Mouse (Mus musculus): ENCODE measurements around the gene Tas1r3.

The Tas1r3 gene

DNA sequence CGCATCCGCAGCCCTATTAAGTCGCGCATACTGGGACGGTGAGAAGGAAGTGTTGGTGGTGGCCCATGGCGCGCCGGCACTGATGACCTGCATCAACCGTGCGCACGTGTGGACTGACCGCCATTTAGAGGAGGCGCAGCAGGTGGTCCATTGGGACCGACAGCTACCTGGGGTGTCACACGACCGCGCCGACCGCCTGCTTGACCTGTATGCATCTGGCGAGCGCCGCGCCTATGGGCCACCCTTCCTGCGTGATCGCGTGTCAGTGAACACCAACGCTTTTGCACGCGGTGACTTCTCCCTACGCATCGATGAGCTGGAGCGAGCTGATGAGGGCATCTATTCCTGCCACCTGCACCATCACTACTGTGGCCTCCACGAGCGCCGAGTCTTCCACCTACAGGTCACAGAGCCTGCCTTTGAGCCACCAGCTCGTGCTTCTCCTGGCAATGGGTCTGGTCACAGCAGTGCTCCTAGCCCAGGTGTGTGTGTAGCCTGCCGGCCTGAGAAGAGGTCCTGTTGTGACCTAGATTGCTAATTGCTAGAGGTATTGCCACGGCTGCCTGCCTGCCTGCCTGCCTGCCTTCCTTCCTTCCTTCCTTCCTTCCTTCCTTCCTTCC lies 21.4 kb downstream of the Tas1r3 start:
- DNase-seq (ENCODE audit: low spot score in 2 of 2), result peak in 1 of 2 experiments; percentile 5

GRCm38 (mm10) chr4:155841003-155841454 lies 22.1 kb downstream of the Tas1r3 start:
- no peak for DNase-seq (ENCODE audit: low spot score in 2 of 2)

DNA sequence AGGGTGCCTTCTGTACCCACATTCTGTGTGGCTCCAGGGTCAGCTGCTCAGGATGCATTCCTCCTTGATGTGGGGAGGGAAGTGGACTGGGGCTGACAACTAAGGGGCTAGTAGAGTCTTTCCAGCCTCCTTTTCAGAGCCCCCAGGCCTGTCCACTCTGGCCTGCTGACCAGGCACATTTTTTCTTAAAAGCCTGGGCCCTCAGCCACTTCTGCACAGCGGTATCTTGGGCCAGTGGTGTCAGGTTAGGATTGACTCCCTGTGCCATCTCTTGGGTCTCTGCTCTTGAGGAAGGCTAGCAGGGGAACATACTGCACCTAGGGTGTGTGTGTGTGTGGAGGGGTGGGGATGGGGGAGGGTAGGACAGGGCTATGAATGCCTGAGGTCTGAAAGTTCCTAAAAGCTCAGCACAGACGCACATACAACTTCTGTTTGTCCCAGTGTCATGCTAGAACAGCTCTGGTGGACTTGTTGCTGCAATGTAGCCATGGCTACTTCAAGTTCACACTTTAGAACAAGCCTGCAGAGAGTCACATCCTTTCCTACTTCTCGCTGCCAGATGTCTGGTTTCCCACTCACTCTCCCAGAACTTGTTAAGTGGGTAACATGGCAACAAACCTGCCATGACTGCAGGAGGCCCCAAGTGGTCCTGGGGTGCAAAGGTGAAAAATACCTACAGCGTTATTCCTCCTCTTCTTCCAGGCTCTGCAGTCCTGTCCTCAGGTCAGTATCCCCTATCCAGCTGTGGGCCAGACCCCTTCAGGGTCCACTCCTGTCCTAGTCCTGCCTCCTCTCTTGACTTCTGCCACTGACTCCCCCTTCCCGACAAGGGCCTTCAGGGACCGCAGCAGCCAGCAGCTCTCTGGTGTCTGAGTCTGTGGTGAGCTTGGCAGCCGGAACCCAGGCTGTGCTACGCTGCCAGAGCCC lies 22.8 kb downstream of the Tas1r3 start:
- peak in 1 of 2 experiments; percentile 13 for DNase-seq (ENCODE audit: low spot score in 2 of 2)

GRCm38 (mm10) chr4:155839483-155839910 lies 23.7 kb downstream of the Tas1r3 start, which contains the start of gene Mxra8:
Gene Mxra8, plus strand, starts transcription at chr4:155839680.
- peak in 1 of 2 experiments; percentile 45 for DNase-seq (ENCODE audit: low spot score in 2 of 2)

DNA sequence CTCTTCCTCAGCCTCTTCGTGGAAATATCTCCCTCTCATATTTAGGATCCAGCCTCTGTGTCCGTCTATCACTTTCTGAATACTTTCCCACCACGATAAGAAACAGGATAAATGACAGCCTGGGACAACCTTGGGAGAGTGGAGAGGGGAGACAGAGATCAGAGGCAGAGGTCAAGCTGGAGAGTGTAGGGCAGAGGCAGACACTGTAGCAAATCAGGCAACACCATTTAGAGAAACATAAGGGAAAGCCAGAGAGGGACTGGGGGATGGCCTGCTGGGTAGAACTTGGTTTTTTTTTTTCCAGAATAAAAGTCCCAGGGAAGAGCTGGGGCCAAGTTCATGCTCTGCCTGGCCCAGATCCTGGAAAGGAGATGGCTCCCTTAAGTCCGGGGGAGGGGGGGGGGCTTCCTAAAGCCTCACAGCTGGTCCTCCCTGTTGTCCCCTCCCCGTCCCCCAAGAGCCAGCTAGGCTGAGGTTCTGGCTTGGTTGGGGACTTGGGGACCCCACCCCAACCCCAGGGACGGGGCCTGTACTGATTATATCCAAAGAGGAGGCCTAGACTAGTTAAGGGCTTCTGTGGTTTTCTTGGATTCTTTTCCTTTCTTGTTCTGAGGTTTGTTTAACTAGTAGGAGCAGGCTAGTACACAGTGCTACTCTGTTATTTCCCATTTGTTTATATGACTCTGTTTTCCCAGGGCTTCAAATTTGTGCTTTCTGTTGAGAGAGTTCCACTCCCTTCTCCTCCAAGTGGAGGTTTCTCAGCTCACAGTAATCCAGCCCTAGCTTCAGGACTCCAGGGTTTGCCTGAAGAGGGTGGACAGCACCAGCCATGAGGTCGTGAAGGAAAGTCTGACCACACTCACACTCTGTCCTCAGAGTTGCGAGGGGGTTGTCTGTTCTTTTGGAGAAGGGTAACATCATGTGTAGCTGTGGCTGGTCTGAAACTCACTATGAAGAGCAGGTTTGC lies 24.7 kb downstream of the Tas1r3 start:
- DNase-seq (ENCODE audit: low spot score in 2 of 2), result peak in 1 of 2 experiments; percentile 4

- DNase-seq (ENCODE audit: low spot score in 2 of 2), result peak in 1 of 2 experiments; percentile 4
These were observed 25.7 kb downstream of the Tas1r3 start for GRCm38 (mm10) chr4:155837404-155838010.

- peak; percentile 55 to 68 for DNase-seq (ENCODE audit: low spot score in 2 of 2)
These were observed 29.3 kb downstream of the Tas1r3 start for GRCm38 (mm10) chr4:155833836-155834235.

- DNase-seq (ENCODE audit: low spot score in 2 of 2), result peak in 1 of 2 experiments; percentile 5
These were observed 29.9 kb downstream of the Tas1r3 start for GRCm38 (mm10) chr4:155833234-155833633.

GRCm38 (mm10) chr4:155832321-155832720 lies 30.8 kb downstream of the Tas1r3 start:
- DNase-seq (ENCODE audit: low spot score in 2 of 2), result no peak

DNA sequence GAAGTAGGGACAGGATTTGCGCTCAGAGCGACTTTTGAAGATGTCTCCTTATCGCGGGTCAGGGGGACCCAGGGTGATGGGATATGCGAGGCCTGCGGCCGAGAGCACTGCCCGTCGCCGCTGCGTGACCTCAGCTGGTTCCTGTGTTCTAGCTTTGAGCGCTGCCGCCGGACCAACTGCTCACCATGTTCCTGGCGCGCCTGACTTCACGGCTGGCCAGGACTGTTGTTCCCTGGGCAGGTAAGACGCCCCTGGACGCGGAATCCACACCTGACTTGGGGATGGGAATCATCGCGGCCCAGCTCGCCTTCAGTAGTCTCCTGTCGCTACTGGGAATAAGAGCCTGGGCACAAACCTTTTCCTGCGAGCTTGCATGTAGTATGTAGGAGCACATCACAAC lies 31.3 kb downstream of the Tas1r3 start:
- no peak for DNase-seq (ENCODE audit: low spot score in 2 of 2)

DNA sequence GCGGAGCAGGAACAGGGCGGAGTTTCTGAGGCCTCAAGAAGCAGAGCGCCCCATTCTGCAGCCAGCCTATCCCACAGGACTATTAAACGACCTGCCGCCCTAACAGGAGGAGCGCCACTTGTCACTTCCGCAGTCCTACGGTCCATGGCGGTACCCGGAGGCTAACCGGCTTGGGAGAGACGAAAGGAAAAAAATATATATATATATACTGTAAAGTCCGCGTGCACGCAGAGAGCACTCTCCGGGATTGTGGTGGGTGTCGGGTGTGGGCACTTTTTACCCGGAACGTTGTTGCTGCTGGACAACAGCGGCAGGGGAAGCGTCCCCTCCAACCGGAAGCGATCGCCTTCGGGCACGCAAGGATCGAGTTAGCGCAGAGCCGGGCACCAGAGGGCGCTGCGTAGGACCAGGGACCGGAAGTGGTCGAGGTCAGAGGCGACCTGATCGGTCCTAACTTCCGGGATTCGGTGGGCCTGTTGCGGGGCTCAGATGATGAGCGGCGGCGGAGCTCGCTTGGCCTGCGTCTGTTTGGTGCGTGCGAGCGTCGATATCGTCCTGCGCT lies 31.9 kb downstream of the Tas1r3 start, which contains the start of gene Aurkaip1:
Gene Aurkaip1 (plus strand): TSS at position 68 of the 562 bp plus-strand sequence.
- peak; percentile 90 to 95 for DNase-seq (ENCODE audit: low spot score in 2 of 2)

GRCm38 (mm10) chr4:155830596-155830995 lies 32.6 kb downstream of the Tas1r3 start:
- DNase-seq (ENCODE audit: low spot score in 2 of 2), result no peak

DNA sequence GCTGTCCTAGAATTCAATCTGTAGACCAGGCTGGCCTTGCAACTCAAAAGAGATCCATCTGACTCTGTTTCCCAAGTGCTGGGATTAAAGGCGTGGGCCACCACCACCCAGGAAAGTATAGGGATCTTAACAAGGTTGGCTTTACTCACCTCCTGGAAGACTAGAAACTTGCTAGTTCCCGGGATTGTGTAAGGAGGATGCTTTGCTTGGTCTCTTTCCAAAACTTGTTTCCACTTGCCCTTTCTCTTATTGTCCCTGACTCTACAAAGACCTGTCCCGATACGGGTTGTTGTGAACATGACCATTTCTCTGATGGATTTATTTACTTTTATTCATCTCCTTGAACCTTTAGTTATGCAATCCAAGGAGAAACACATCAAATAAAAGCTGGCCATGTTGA lies 33.3 kb downstream of the Tas1r3 start:
- DNase-seq (ENCODE audit: low spot score in 2 of 2), result no peak

- DNase-seq (ENCODE audit: low spot score in 2 of 2), result no peak
These were observed 39.7 kb downstream of the Tas1r3 start for GRCm38 (mm10) chr4:155823443-155823842.

GRCm38 (mm10) chr4:155821025-155821424 lies 42.1 kb downstream of the Tas1r3 start:
- DNase-seq (ENCODE audit: low spot score in 2 of 2), result no peak

DNA sequence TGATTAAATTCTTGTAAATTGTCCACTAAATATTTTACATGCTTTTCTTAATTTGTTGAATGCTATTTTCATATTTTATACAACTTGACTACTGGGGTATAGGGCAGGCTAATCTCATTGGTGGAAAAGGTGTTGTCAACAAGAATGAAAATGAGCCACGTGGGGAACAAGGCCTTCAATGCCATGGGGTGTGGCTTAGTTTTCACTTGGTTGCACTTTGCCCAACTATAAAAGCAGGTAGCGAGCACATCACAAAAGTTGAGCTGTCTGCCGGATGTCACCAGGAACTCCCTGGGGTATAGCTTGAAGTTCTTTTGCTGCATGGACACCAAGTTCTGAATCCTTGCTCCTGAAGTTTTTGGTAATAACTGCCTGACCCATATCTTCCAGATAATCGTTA lies 45.6 kb downstream of the Tas1r3 start:
- no peak for DNase-seq (ENCODE audit: low spot score in 2 of 2)

DNA sequence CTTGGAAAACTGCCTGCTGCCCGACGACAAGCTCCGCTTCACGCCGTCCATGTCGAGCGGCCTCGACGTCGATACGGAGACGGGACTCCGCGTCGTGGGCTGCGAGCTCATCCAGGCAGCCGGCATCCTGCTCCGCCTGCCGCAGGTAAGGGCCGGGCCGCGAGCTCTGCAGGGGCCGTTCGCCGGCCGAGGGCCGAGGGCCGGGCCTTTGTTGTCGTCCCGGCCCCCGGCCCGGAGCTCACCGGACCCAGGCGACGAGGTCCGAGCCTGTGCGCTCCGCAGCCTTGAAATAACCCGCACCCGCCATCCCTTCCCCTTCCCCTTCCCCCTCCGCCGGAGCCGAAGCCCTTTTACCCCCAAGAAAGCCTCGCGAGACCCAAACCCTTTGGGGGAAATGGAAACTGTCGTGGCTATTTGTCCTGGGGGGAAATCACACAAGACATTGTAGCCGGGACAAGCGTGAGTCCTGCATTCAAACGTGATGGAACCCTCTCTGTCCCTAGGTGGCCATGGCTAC lies 50.4 kb downstream of the Tas1r3 start:
- no peak for DNase-seq (ENCODE audit: low spot score in 2 of 2)

- peak; percentile 89 to 90 for DNase-seq (ENCODE audit: low spot score in 2 of 2)
These were observed 51.1 kb downstream of the Tas1r3 start, which contains the start of gene Ccnl2 for GRCm38 (mm10) chr4:155811929-155812664. Gene Ccnl2, plus strand, starts transcription at chr4:155812489.

Data from frontal cortex, postnatal 14 days (tissue).